Mouse (Mus musculus): Measurements from ENCODE around the gene Olfr263.
A peak's percentile ranks its signal among the peaks of the same experiment; 100 is the strongest.
"Not testable (repeated sequence)": the region's sequence is repeated elsewhere in the genome, so short reads cannot be mapped to it uniquely, and the experiment has no call there.

Gene Olfr263

DNA sequence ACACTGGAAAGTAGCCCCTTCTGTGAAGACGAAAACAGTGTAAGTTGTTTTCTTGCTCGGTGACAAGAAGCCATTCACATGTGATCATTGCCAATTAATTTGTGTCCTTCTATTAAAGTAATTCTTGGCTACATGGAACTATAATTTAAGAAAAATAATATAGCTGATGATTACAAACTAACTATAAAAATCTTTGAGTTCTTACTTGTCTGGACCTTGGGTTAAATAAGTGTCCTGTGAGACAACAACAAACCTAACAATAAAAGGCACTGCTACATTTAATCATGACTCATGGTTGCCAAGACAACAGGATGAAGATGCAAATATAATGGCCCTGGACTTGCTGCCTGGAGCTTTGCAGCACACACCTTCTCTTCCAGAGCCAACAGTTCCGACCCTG lies at the start of gene Olfr263:
Olfr263 (plus strand) TSS at position 301 of the 400 bp plus-strand sequence.
- DNase-seq (ENCODE audit: low spot score in 2 of 2): not testable (repeated sequence)

DNA sequence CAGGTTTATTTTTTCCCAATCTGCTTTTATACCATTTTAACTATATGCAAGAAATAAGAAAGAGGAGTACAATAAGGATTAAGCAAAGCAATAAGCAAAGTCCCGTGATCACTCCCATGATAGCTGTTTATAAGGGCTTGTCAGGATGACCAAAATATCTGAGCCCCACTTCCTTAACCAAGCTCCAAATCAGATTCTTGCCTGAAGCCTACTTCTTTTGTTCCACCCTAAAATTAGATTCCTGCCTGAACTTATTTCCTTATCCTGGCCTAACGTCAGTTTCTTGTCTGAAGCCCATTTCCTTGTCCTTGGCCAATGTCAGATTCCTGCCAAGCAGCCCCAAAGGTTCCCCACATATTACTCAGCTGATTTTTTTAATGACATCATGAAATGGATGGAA lies 46.8 kb upstream of the Olfr263 start:
- DNase-seq (ENCODE audit: low spot score in 2 of 2): no peak

DNA sequence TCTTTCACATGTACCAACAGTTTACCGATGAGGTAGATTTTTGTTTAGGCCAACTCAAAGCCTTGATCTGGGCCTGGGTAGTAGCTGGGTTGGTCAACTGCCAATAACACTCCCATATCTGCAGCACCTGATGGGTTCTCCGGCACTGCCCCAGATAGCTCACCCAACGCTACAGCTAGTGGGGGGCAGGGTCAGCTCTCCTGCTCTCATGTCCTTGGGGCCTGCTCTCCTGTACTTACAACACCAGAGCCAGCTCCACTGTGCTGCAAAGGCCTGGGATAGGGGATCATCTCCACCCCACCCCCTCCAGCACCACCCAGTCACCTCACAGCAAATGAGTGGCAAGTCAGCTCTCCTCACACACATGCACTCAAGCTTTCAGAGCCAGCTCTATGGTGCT lies 19.7 kb upstream of the Olfr263 start:
- DNase-seq (ENCODE audit: low spot score in 2 of 2): no peak

DNA sequence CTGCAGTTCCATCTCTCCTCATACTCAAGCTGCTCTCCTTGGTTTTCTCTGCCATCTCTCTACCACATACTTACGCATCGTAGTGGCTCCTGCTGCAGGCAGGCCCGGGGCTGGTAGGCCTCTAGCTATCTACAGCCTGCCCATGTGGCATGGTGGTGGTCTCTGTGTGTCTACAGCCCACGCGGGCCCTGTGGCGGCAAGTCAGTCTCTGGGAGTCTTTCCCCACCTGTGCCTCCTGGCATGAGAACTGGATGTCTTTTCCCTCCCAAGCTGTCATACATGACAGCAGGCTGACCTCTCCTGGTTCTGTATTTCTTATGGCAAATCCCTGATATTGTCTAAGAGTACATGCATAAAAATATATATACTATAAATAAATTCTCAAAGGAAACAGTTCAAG lies 19.0 kb upstream of the Olfr263 start:
- DNase-seq (ENCODE audit: low spot score in 2 of 2): no peak

DNA sequence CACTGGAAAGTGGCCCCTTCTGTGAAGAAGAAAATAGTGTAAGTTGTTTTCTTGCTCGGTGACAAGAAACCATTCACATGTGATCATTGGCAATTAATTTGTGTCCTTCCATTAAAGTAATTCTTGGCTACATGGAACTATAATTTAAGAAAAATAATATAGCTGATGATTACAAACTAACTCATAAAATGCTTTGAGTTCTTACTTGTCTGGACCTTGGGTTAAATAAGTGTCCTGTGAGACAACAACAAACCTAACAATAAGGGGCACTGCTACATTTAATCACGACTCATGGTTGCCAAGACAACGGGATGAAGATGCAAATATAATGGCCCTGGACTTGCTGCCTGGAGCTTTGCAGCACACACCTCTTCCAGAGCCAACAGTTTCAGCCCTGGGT lies 18.3 kb upstream of the Olfr263 start, which contains the start of gene Olfr1369-ps1:
Olfr1369-ps1 (plus strand) TSS at position 301 of the 400 bp plus-strand sequence.
- DNase-seq (ENCODE audit: low spot score in 2 of 2): not testable (repeated sequence)

DNA sequence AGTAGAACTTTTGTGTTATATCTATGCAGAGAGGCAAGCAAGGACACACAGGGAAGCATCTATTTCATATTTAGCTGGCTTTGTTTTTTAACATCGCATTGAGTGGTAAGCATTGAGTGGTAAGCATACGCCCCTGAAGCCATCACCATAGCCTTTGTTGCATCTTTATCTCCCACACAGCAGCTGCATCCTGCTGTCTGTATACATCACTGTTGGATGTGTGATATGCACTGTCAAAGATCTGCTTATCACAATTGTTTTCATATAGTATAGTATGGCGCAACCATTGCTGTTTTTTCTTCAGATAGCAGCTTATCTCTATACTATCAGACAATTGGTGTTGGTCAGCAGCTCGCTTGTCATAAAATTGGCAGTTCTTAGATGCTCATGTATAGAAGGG lies 15.3 kb upstream of the Olfr263 start:
- no peak for DNase-seq (ENCODE audit: low spot score in 2 of 2)

DNA sequence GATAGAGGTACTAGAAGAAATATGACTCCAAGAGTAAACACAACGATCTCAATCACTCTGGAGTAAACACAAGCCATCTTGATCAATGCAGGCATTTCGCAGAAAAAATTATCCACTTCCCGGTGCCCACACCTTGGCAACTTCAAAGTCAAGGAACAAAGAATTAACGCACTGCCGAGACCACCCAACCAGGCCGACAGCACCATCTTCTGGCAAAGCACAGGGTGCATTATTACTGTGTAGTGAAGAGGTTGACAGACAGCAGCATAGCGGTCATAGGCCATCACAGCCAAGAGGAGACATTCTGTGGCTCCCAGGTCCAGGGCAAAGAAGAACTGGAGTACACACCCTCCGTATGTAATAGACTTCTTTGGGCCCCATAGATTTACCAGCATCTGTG lies 13.0 kb downstream of the Olfr263 start:
- DNase-seq (ENCODE audit: low spot score in 2 of 2): no peak

DNA sequence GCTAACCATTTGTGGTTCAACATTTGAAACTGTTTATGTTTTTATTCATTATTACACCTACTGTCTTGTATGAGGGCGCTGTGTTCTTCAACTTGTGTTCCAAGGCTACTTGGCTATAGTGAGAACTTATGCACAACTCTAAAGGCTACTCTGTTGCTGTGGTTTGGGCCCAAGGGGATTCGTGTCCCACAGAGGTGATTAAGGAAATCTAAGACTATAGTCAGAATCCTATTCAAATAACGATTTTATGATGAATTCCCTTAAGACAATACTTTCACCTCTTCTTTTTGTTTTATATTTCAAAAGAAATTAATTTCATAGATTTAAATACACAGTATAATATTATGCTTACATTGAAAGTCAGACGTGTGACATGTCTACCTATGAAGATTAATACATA lies 16.3 kb downstream of the Olfr263 start, which contains the start of gene Olfr1368:
Olfr1368 (minus strand) TSS at position 101 of the 400 bp plus-strand sequence.
- DNase-seq (ENCODE audit: low spot score in 2 of 2): no peak

DNA sequence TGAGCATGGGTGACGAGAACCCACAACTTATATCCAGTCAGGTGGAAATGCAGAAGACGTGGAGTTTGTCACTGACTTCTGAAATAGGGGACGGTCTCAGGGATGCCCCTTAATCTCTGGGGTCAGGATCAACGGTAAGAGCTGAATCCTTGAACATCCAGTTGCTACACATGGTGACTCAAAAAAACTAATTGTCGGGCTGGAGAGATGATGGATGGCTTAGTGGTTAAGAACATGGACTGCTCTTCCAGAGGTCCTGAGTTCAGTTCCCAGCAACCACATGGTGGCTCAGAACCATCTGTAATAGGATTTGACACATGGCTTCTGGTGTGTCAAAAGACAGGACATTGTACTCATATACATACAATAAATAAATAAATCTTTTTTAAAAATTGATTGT lies 26.4 kb downstream of the Olfr263 start:
- no peak for DNase-seq (ENCODE audit: low spot score in 2 of 2)

DNA sequence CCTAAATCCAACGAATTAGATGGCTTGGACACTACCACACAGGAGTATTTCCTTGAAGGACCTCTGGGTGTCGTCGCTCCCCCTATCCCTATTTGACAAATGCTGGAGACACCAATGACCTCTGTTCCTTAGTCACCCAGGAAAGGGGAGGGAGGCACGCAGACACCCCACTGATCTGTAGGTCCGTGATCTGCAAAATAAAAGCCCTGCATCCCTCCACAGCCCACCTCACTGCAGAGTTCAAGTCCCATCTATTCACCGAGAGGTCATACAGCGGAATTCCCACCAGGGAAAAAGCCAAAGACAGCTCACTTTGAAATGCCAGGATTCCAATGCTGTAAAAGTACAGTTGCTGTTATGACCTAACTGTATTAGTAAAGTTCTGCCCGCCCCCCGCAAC lies 28.6 kb downstream of the Olfr263 start:
- DNase-seq (ENCODE audit: low spot score in 2 of 2): no peak

DNA sequence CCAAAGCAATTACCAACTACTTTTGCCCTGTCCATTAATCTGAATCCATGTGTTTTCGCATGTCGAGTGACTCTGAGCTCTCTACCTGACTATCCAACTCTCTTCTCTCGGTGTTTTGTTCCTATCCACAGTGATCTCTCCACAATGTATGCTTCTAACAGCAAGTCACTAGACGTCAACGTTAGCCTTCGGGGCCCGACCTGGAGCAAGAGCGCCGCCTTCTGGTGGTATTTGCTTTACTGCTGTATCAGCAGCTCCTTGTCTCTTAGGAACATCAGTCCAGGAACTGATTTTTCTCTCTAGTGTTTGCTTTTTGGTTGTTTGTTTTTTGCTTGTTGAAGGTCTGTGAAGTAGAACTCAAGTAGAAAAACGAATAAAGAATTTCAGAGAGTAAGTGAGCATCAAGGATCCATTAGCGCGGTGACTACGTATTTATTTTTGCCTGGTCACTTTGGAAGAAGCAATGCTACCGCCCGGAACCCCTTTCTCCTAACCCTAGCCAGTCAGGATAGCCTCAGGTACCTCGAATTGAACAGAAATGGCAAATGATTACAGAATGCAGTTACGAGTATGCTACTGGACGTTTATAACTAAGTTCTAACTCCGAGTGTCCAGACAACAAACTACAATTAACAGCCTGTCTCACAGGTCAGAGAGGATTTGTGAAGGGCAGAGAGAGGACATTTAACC lies 29.5 kb downstream of the Olfr263 start:
- peak; percentile 62 to 91 for DNase-seq (ENCODE audit: low spot score in 2 of 2)

DNA sequence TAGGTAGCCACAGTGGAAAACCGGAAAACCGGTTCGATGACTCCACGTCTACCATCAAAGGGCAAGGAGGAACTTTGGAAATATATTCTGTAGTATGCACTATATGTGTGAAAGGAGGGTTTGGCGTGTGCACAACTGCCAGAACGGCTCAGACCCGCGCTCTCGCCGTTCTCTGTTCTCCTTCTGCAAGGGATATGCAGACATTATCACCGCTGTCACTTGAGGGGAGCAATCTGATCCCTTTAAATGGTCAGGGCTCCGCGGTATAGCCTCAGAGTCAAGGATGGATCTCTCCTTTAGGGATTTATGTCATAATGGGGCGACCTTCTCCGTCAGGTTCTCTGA lies 30.0 kb downstream of the Olfr263 start:
- DNase-seq (ENCODE audit: low spot score in 2 of 2): no peak

DNA sequence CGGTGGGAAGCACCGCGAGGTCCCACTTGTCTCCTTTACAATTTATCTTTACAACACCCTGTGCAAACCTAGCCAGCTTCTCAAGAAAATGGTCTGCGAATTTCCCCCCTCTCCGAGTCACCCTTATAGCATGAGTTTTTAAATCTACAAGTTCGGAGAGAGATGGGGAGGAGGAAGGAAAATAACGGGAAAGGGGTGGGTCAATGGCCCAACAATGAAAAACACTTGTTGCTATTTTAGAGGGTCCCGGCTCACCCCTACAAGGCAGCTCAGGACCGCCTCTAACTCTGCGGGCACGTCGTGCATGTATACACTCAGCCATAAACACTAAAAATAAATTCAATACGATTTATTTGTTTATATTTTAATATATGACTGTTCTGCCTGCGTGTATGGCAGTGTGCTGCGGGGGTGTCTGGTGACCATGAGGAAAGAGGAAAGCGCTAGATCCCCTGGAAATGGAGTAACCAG lies 30.6 kb downstream of the Olfr263 start:
- DNase-seq (ENCODE audit: low spot score in 2 of 2): no peak

DNA sequence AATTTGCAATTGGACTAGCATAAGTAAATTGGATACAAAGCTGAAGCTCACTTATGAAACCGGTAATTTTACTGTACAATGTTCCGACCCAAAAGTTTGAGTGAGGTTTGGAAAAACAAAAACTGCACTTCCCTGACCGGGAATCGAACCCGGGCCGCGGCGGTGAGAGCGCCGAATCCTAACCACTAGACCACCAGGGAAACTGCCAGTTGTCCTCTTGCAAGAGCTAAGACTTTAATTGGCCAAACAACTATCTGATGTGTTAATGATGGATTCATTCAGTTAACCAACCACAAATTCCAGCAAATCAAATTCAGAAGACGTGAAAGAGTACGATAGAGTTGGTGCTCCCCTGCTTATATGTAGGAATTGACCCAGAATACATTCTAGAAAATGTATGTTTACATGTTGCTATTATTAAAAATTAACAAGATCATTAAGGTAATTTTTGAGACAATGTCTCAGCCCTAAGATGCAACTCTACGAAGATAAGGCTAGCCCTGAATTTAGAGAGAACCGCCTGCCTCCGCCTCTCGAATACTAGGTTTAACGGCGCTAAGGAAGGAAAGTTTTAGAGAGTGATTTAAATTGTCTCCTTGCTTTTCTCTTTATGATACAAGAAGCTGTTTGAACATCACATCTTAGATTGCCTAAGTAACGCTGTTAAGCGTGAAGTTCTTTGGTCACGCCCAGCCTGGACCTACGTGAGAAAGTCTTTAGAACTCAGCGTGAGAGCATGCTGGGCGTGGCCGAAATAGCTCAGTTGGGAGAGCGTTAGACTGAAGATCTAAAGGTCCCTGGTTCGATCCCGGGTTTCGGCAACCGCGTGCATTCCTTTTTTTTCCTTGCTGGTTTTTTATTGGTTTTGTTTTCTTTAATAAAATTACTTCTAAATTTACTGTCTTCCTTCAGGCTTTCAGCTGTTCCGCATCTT lies 31.5 kb downstream of the Olfr263 start:
- DNase-seq (ENCODE audit: low spot score in 2 of 2): peak; percentile 87 to 94

DNA sequence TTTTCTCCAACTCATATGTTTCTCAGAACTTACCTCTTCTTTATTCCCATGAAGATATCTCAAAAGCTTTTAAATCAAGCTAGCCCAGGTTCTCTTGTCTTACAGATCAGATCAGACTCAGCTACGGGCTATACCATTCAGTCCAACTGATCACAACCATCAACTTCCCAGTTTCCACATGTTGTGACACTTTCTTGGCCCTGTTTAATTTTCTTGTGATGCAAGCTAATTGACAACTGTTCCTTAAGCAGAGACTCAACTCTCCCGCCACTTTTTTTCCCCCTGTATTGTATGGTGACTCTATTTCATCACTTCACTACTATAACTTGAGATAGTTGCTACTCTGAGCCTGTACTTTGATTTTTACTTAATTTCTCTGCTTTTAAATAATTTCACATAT lies 32.2 kb downstream of the Olfr263 start:
- no peak for DNase-seq (ENCODE audit: low spot score in 2 of 2)

DNA sequence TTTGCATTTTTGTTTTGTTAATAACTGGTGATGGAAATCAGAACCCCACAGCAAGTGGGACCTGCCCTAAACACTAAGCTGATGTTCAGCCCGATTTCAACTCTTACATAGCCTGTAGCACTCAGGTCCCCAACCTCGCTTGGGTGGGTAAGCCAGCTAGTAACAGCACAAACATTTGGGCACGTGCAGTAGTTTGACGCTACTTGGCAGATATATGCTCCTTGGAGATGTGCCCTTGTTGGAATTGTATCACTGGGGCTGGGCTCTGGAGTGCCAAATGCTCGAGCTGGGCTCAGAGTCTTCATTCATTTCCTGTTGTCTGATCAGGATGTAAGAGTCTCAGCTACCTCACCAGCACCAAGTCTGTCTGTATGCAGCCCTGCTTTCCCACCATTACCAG lies 33.2 kb downstream of the Olfr263 start:
- no peak for DNase-seq (ENCODE audit: low spot score in 2 of 2)

DNA sequence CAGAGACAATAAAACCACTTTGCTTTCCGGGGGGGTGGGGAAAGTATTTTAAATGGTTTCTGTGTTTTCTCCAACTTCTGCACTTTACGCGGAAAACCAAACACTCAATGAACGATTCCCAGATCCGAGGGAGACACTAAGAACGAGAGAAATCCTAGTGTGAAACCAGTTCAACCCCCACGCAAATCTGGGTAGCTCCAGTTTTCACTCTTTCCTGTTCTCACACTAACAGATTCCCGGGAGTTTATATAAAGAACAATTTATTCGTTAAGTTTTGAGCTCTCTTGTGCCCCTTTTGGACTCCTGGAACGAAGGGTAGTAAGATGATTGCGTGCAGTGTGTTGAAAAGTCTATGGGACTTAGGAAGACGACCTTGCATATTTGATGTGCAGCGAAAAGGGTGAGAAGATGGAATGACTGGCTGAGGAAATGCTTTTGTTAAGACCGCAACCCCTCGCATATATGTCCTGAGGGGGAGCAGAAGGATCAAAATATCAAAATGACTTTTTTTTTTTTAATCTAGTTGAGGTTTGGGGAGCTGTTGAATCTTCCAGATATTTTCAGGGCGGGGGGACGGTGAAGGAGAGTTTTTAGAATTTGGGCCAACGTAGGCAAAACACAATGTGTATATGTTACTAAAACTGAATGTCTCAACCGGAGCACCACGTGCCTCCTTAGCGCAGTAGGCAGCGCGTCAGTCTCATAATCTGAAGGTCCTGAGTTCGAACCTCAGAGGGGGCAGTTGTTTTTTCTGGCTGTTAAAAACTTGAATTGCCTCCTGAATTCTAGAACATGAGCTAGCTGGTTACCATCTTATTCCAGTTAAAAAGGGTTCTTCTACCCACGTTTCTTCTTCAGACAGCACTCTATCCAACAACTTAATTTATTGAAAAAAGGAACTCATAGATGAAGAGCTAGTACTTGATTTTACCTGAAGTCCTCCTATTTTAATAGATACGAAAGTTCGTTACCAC lies 37.8 kb downstream of the Olfr263 start:
- DNase-seq (ENCODE audit: low spot score in 2 of 2): peak in 1 of 2 experiments; percentile 55

DNA sequence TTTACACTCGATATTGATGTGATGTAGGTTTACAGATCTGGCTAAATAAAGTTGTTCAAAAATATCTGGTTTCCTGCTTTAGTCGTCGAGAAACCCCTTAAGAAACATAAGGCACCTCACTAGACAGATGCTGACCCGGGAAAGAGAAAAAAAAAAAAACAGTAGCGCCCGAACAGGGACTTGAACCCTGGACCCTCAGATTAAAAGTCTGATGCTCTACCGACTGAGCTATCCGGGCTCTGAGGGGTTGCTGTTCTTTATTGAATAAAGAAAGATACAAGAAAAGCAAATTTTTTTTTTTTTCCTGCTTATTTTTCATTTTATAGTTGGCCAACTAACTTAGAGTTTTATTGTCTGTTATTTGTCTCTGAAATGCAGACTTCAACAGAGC lies 38.5 kb downstream of the Olfr263 start:
- no peak for DNase-seq (ENCODE audit: low spot score in 2 of 2)

DNA sequence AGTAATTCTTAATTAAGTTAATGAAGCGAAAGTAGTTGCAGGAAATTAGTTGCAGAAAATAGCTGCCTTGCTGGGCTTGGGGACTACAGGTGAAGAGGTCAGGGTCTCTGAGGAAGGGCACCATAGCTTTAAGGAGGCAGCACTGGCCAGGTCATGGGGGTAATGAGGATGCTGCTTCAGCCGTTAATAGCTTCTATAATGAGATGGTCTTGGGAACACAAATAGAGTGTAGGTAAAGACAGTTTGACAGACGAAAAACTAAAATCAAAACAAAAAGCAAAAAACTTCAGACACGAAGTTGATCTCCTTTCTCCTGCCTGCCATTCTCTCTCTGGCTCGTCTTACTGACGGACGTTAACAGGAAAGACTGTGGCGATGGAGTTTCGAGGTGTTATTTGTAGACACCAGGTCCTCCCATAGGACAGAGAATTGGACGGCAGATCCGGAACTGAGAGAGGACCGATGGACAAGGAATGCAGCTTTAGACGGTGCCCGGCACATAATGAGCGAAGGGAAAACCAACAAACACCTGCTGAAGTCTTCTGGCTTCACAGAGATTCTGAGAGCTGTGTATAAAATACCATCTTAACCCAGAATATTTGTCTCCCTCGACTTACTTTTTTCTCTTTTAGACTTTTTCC lies 39.1 kb downstream of the Olfr263 start:
- DNase-seq (ENCODE audit: low spot score in 2 of 2): no peak

DNA sequence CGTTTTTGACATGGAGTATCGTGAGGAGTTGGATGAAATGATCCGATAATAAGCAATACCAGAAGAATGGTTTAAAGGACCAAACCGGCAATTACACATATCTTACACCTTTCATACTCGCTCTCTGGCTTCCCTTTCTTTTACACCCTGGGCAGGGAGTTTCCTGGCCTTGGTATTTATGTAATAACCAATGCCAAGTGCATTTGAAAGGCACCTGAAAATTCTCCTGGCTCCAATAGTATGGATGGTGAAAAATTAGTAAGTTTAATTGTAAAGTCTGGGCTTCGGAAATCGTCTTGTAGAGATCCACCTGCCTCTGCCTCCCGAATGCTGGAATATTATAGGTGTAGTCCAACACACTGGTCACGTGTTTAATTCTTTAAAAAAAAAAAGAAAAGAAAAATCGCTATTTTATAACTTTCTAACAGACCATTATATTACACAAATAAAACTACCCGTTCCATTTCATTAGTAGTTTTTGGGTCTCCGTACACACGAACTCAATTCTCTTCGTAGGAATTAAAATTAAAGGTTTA lies 39.8 kb downstream of the Olfr263 start:
- DNase-seq (ENCODE audit: low spot score in 2 of 2): no peak

All from urinary bladder, postnatal 4 days (tissue).